Comparison of ENCODE assay signal across 8 mouse cellular contexts in the genomic region with DNA sequence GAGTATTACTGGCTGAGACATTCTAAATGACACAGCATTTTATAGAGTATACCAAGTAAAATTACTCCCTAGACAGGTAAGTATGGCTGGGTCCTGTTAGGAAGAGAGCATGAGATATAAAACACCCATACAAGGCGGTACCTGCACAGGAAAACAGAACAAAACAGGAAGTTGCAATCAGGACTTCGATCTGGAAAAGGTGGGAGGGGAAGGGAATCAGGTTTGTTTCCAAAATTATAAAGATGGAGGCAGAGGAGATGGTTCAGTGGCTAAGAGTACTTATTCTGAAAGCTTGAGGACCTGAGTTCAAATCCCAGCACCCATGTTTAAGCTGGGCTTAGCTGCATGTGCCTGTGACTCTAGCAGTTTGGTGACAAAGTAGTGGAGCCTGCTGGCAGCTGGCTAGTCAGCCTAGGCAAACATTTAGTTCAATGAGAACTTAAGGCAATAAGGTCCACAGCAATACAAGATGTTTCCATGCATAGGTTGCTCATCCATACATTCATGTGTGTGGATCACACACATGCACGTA. TPM values are rescaled to one million over a fixed set of nuclear protein-coding genes. Genes with fewer than 3 reads are reported as not detected.
DNase-seq lines count a peak whose midpoint lies in the region; ATAC-seq and TF ChIP-seq lines count a peak whose summit lies in the region.

No protein-coding gene starts in this region.

- H3K9ac ChIP-seq in kidney, postnatal 0 days (ENCODE audit: low read depth, low read length) = no peak overlapping the region
- no peak overlapping the region; the same call in 1 of the 2 replicates for H3K9ac ChIP-seq in embryonic facial prominence, embryonic 14.5 days (ENCODE audit: low read depth, low read length)
- 0 out of 2 replicates have a peak overlapping the region, but pooled peaks have one; percentile 90 for H3K9ac ChIP-seq in intestine, embryonic 14.5 days (ENCODE audit: low read length)
- H3K9ac ChIP-seq in midbrain, embryonic 16.5 days (ENCODE audit: low read depth, low read length) = no peak overlapping the region

- ATAC-seq in kidney, postnatal 0 days (replicated peaks; ENCODE audit: low FRiP score, low read depth) = no peak
- ATAC-seq in embryonic facial prominence, embryonic 14.5 days (ENCODE audit: low read depth) = no peak
- ATAC-seq in intestine, embryonic 14.5 days (replicated peaks; ENCODE audit: low FRiP score, low TSS enrichment, low read depth) = no peak
- no peak for ATAC-seq in midbrain, embryonic 16.5 days

- intact Hi-C loops in left cerebral cortex, adult 2 months (cut with DNase I) = loop anchor here (10.0 kb wide), 1 partner anchor 343 kb away; a partner anchor contains a TSS

- H3K4me2 ChIP-seq in kidney, postnatal 0 days (ENCODE audit: low read length) = peak overlapping the region; percentile 60
- H3K4me2 ChIP-seq in embryonic facial prominence, embryonic 14.5 days (ENCODE audit: low read depth, low read length) = peak overlapping the region; percentile 62
- peak overlapping the region; percentile 59 for H3K4me2 ChIP-seq in intestine, embryonic 14.5 days (ENCODE audit: low read length)
- peak overlapping the region; percentile 80 for H3K4me2 ChIP-seq in midbrain, embryonic 16.5 days (ENCODE audit: low read length)

- peaks cover 23% of the 10 kb centered on the region for H3K36me3 ChIP-seq in kidney, postnatal 0 days (ENCODE audit: insufficient read depth, low read length)
- peaks cover 32% of the 10 kb centered on the region for H3K36me3 ChIP-seq in embryonic facial prominence, embryonic 14.5 days (ENCODE audit: control insufficient read depth, insufficient read depth, low read length)
- H3K36me3 ChIP-seq in intestine, embryonic 14.5 days (ENCODE audit: control insufficient read depth, insufficient read depth, low read length) = peaks cover 47% of the 10 kb centered on the region
- peaks cover 18% of the 10 kb centered on the region for H3K36me3 ChIP-seq in midbrain, embryonic 16.5 days (ENCODE audit: control insufficient read depth, insufficient read depth, low read length)

- 0 out of 2 replicates have a peak, but pooled peaks cover 14% of the 10 kb centered on the region for H3K4me1 ChIP-seq in kidney, postnatal 0 days (replicated peaks; ENCODE audit: insufficient read depth, low read length)
- peaks cover 13% of the 10 kb centered on the region for H3K4me1 ChIP-seq in embryonic facial prominence, embryonic 14.5 days (ENCODE audit: control insufficient read depth, insufficient read depth, low read length)
- H3K4me1 ChIP-seq in intestine, embryonic 14.5 days (replicated peaks; ENCODE audit: control insufficient read depth, insufficient read depth, low read length) = peaks cover 14% of the 10 kb centered on the region
- H3K4me1 ChIP-seq in midbrain, embryonic 16.5 days (ENCODE audit: control insufficient read depth, insufficient read depth, low read length) = peaks cover 32% of the 10 kb centered on the region

- TF ChIP-seq CTCF in kidney, postnatal 0 days (IDR thresholded peaks at IDR 0.05; ENCODE audit: low read depth) = no peak
- TF ChIP-seq CTCF in left cerebral cortex, adult 2 months (IDR thresholded peaks at IDR 0.05) = no peak

- H3K27ac ChIP-seq in kidney, postnatal 0 days = no peak overlapping the region
- H3K27ac ChIP-seq in embryonic facial prominence, embryonic 14.5 days (replicated peaks; ENCODE audit: low read depth, low read length) = no peak overlapping the region
- H3K27ac ChIP-seq in intestine, embryonic 14.5 days (ENCODE audit: low read depth) = no peak overlapping the region
- no peak overlapping the region for H3K27ac ChIP-seq in midbrain, embryonic 16.5 days (ENCODE audit: low read length)
- H3K27ac ChIP-seq in left cerebral cortex, adult 2 months = no peak overlapping the region

- no peak overlapping the region for H3K4me3 ChIP-seq in kidney, postnatal 0 days (replicated peaks; ENCODE audit: low read depth, low read length)
- H3K4me3 ChIP-seq in embryonic facial prominence, embryonic 14.5 days (ENCODE audit: low read depth, low read length) = peak overlapping the region; percentile 90
- peak overlapping the region; percentile 61 for H3K4me3 ChIP-seq in intestine, embryonic 14.5 days (ENCODE audit: low read depth, low read length)
- H3K4me3 ChIP-seq in midbrain, embryonic 16.5 days (ENCODE audit: low read depth, low read length) = peak overlapping the region; percentile 77
- H3K4me3 ChIP-seq in left cerebral cortex, adult 2 months = no peak overlapping the region; the same call in 1 of the 2 replicates

- no peak for DNase-seq in kidney, postnatal 0 days (ENCODE audit: low spot score)
- DNase-seq in kidney, adult 18-20 months = no peak
- no peak for DNase-seq in embryonic facial prominence, embryonic 14.5 days (ENCODE audit: low spot score)
- no peak for DNase-seq in intestine, embryonic 14.5 days (ENCODE audit: low spot score)
- no peak for DNase-seq in Muller cell, postnatal 12 days (ENCODE audit: inconsistent ontology term)
- DNase-seq in urinary bladder, postnatal 36 days (ENCODE audit: low spot score in 2 of 2) = no peak
- no peak for DNase-seq in left cerebral cortex, adult 2 months (ENCODE audit: extremely low spot score in 1 of 2, low spot score in 2 of 2)

- no peaks in the 10 kb centered on the region for H3K9me3 ChIP-seq in kidney, postnatal 0 days (replicated peaks; ENCODE audit: low read length)
- no peaks in the 10 kb centered on the region for H3K9me3 ChIP-seq in embryonic facial prominence, embryonic 14.5 days (ENCODE audit: control insufficient read depth, low read length)
- no peaks in the 10 kb centered on the region for H3K9me3 ChIP-seq in intestine, embryonic 14.5 days (ENCODE audit: control insufficient read depth, low read length)
- H3K9me3 ChIP-seq in midbrain, embryonic 16.5 days (replicated peaks; ENCODE audit: control insufficient read depth, low read length, poor library complexity, severe bottlenecking) = no peaks in the 10 kb centered on the region

- WGBS in kidney, postnatal 0 days = 66% methylated on average over 3 of the region's 3 CpGs
- WGBS in embryonic facial prominence, embryonic 14.5 days = 79% methylated on average over 3 of the region's 3 CpGs
- 85% methylated on average over 3 of the region's 3 CpGs for WGBS in intestine, embryonic 14.5 days
- WGBS in midbrain, embryonic 16.5 days = 94% methylated on average over 3 of the region's 3 CpGs

- H3K27me3 ChIP-seq in kidney, postnatal 0 days (ENCODE audit: insufficient read depth, low read length) = no peaks in the 10 kb centered on the region
- H3K27me3 ChIP-seq in embryonic facial prominence, embryonic 14.5 days (replicated peaks; ENCODE audit: control insufficient read depth, insufficient read depth, low read length) = no peaks in the 10 kb centered on the region
- no peaks in the 10 kb centered on the region for H3K27me3 ChIP-seq in intestine, embryonic 14.5 days (replicated peaks; ENCODE audit: control insufficient read depth, insufficient read depth, low read length)
- no peaks in the 10 kb centered on the region for H3K27me3 ChIP-seq in midbrain, embryonic 16.5 days (ENCODE audit: control insufficient read depth, insufficient read depth, low read depth, low read length)

RNA-seq across cellular contexts. Expression of a gene that starts 1.8 kb away (rescaled TPM):
- polyA plus RNA-seq in kidney, postnatal 0 days (2015; fragmentation: Nextera tagmentation; extraction: Ambion mirVana) = 1,015 and 1,085 TPM in 2 replicates
- polyA plus RNA-seq in embryonic facial prominence, embryonic 14.5 days (2014; fragmentation: Nextera tagmentation; extraction: Ambion mirVana) = 583 and 620 TPM in 2 replicates
- 740 and 774 TPM in 2 replicates for polyA plus RNA-seq in intestine, embryonic 14.5 days (2014; fragmentation: Nextera tagmentation; extraction: Ambion mirVana)
- polyA plus RNA-seq in midbrain, embryonic 16.5 days (2015; fragmentation: Nextera tagmentation; extraction: Ambion mirVana) = 731 and 741 TPM in 2 replicates
- total RNA-seq in left cerebral cortex, adult 2 months (2021) = 100 to 1,000 TPM; 234 to 245 TPM

RNA-seq across cellular contexts. Expression of a gene that starts 7.3 kb away (rescaled TPM):
- 7.3 and 7.7 TPM in 2 replicates for polyA plus RNA-seq in kidney, postnatal 0 days (2015; fragmentation: Nextera tagmentation; extraction: Ambion mirVana)
- 10.6 and 11.3 TPM in 2 replicates for polyA plus RNA-seq in embryonic facial prominence, embryonic 14.5 days (2014; fragmentation: Nextera tagmentation; extraction: Ambion mirVana)
- 8.0 and 12.4 TPM in 2 replicates for polyA plus RNA-seq in intestine, embryonic 14.5 days (2014; fragmentation: Nextera tagmentation; extraction: Ambion mirVana)
- 10.5 and 15.1 TPM in 2 replicates for polyA plus RNA-seq in midbrain, embryonic 16.5 days (2015; fragmentation: Nextera tagmentation; extraction: Ambion mirVana)
- total RNA-seq in left cerebral cortex, adult 2 months (2021) = 10 to 100 TPM; 25.8 to 27.2 TPM

RNA-seq across cellular contexts. Expression of a gene that starts 34.3 kb away (rescaled TPM):
- polyA plus RNA-seq in kidney, postnatal 0 days (2015; fragmentation: Nextera tagmentation; extraction: Ambion mirVana) = 1,362 and 1,474 TPM in 2 replicates
- 67.7 and 89.8 TPM in 2 replicates for polyA plus RNA-seq in embryonic facial prominence, embryonic 14.5 days (2014; fragmentation: Nextera tagmentation; extraction: Ambion mirVana)
- polyA plus RNA-seq in intestine, embryonic 14.5 days (2014; fragmentation: Nextera tagmentation; extraction: Ambion mirVana) = 263 and 321 TPM in 2 replicates
- 29.4 and 40.5 TPM in 2 replicates for polyA plus RNA-seq in midbrain, embryonic 16.5 days (2015; fragmentation: Nextera tagmentation; extraction: Ambion mirVana)
- 10 to 100 TPM in 1 of 2 experiments, 1 to 10 TPM in 1; 6.2 to 10.2 TPM for total RNA-seq in left cerebral cortex, adult 2 months (2021)

Comparison
In these comparisons a context has a peak if more than half of its experiments do, and no peak if none do; other contexts are left out.
1. H3K4me3 ChIP-seq: peak in embryonic facial prominence, embryonic 14.5 days (single experiment), intestine, embryonic 14.5 days (single experiment) and midbrain, embryonic 16.5 days (single experiment); none in kidney, postnatal 0 days (single experiment) and left cerebral cortex, adult 2 months (single experiment).
2. Peak in every context shown above with its lines, with median percentiles within 50 percentile points of each other: H3K4me2 ChIP-seq.